Mouse (Mus musculus): ENCODE results near the gene Vmn1r132. TPM values are rescaled to one million over a fixed set of nuclear protein-coding genes. Genes with fewer than 3 reads are reported as not detected.
"Not testable (repeated sequence)": the region's sequence is repeated elsewhere in the genome, so short reads cannot be mapped to it uniquely, and the experiment has no call there.

Vmn1r132 gene
- not detected for total RNA-seq (2021)
- long read RNA-seq, experiment 1: 0 reads
- long read RNA-seq, experiment 2: 0 reads

GRCm38 (mm10) chr7:21613792-21614191 is at the start of gene Vmn1r132:
Gene Vmn1r132, plus strand, starts transcription at chr7:21614092.
- not testable (repeated sequence) for DNase-seq

Other genes starting within 250 kb of the Vmn1r132 start
- gene Gm6882, start 181.3 kb upstream of the Vmn1r132 start, total RNA-seq (2021): not detected
- gene Vmn1r130, start 102.3 kb upstream of the Vmn1r132 start, total RNA-seq (2021): not detected
- not detected for gene Vmn1r131, start 68.0 kb upstream of the Vmn1r132 start, total RNA-seq (2021)
- not detected for gene Gm4175, start 147.4 kb downstream of the Vmn1r132 start, total RNA-seq (2021)
- not detected for gene Gm4177, start 182.6 kb downstream of the Vmn1r132 start, total RNA-seq (2021)
- gene Vmn1r135, start 218.3 kb downstream of the Vmn1r132 start, total RNA-seq (2021): not detected
- not detected for gene Gm5725, start 230.2 kb downstream of the Vmn1r132 start, total RNA-seq (2021)

Data from gastrocnemius, postnatal 25 days (tissue).